Mouse (Mus musculus) heart, adult 2 months (tissue): ENCODE results near the gene Serpina12. TPM values are rescaled to one million over a fixed set of nuclear protein-coding genes. Genes with fewer than 3 reads are reported as not detected.

Experiments used
- DNase-seq, 2 experiments: peaks; one replicate each; pipeline ENCODE4 v3.0.0; 2021
- H3K27ac ChIP-seq: fragments of 200-600 bp; 2 replicates; pipeline ENCODE4 v1.8.1; 2022
- H3K27me3 ChIP-seq: fragments of 200-500 bp; 2 replicates; pipeline ENCODE4 v1.6.1; 2012; ENCODE audit warnings: mild to moderate bottlenecking, low read length, inconsistent platforms, mixed read lengths; ENCODE audit not compliant: control insufficient read depth, insufficient read depth
- H3K36me3 ChIP-seq: fragments of 200-500 bp; 2 replicates; pipeline ENCODE4 v1.6.1; 2012; ENCODE audit warnings: low read length, inconsistent platforms; ENCODE audit not compliant: control insufficient read depth, insufficient read depth
- H3K4me1 ChIP-seq: fragments of 200-500 bp; 2 replicates; pipeline ENCODE4 v1.6.1; 2011; ENCODE audit warnings: low read length; ENCODE audit not compliant: control insufficient read depth, insufficient read depth
- H3K4me3 ChIP-seq: fragments of 200-600 bp; 2 replicates; pipeline ENCODE4 v1.8.1; 2022
- H3K79me2 ChIP-seq: fragments of 200-500 bp; replicated peaks from 2 replicates; pipeline ENCODE4 v1.6.1; 2012; ENCODE audit warnings: mild to moderate bottlenecking, inconsistent platforms, low read length, moderate library complexity, mixed read lengths; ENCODE audit not compliant: control insufficient read depth, insufficient read depth
- H3K9ac ChIP-seq: fragments of 200-500 bp; 2 replicates; pipeline ENCODE4 v1.6.1; 2012; ENCODE audit warnings: low read depth, mild to moderate bottlenecking, control low read depth, inconsistent platforms, low read length, mixed read lengths
- CTCF ChIP-seq: fragments of 200-600 bp; IDR thresholded peaks from 2 replicates; pipeline ENCODE4 v1.8.1; 2022; ENCODE audit warnings: antibody characterized with exemption, mild to moderate bottlenecking, moderate library complexity
- EP300 ChIP-seq: fragments of 200-500 bp; IDR thresholded peaks from 2 replicates; pipeline ENCODE4 v1.6.1; 2011; ENCODE audit warnings: low read depth, low read length, control low read depth; ENCODE audit not compliant: insufficient read depth
- POLR2A ChIP-seq: fragments of 200-500 bp; IDR thresholded peaks from 2 replicates; pipeline ENCODE4 v1.6.1; 2011; ENCODE audit warnings: mild to moderate bottlenecking, low read depth, low read length, control low read depth; ENCODE audit not compliant: insufficient read depth
- WGBS: fragments of 180-500 bp; shearing (Covaris S2); methylation state at CpG from one replicate; pipeline ENCODE4 v1.1.7; 2018; 5-methylcytosine and 5-hydroxymethylcytosine counted together
- intact Hi-C: fragments of 180-260 bp; cut with DNase I; formaldehyde crosslinking; loops from one replicate; pipeline ENCODE4 v1.15.1; 2025
- polyA plus RNA-seq: library from polyadenylated mRNA; depleted of rRNA; stranded (reverse); fragments of >200 nt; gene quantifications from 2 replicates; pipeline ENCODE4 v1.2.3, GENCODE M21; 2012; rRNA removed
- total RNA-seq, 2 experiments: library from RNA; stranded (reverse); gene quantifications; 2 replicates each; pipeline ENCODE4 v1.2.3; 2021

Gene Serpina12
- total and polyA plus RNA-seq, 3 experiments, result not detected

DNA sequence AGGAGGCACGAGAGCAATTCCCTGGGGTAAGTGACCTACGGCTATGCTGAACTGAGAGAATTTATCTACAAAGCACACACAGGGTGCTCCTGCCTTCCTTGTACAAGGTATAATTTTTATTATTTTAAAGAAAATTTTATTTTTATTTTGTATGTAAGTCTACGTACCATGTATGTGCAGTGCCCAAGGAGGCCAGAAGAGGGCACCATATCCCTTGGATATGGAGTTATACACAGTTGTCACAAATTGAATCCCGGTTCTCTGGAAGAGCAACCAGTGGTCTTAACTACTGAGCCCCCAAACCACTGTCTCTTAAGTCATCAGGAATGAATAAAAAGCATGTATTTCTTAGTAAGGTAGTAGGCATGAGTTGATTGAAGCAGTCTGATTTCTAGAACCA is 59.3 kb downstream of the Serpina12 start:
- peak in 1 of 2 experiments; percentile 53 for DNase-seq
- H3K4me1 ChIP-seq, result no peaks in the 10 kb centered on the region
- intact Hi-C loops, result no loop called here
- H3K79me2 ChIP-seq, result no peaks in the 10 kb centered on the region
- H3K4me3 ChIP-seq, result no peak overlapping the region
- whole genome bisulfite sequencing, result 53% methylated on average over 4 of the region's 4 CpGs
- no peaks in the 10 kb centered on the region for H3K36me3 ChIP-seq
- TF ChIP-seq CTCF (peak; percentile 82), EP300 (no peak)
- H3K27me3 ChIP-seq, result no peaks in the 10 kb centered on the region
- no peak overlapping the region for H3K9ac ChIP-seq
- H3K27ac ChIP-seq, result no peak overlapping the region

GRCm38 (mm10) chr12:103981646-103982360 is 62.4 kb downstream of the Serpina12 start:
- Histone ChIP-seq H3K36me3 (no peaks in the 10 kb centered on the region), H3K79me2 (no peaks in the 10 kb centered on the region), H3K27ac (no peak overlapping the region), H3K4me3 (no peak overlapping the region), H3K27me3 (no peaks in the 10 kb centered on the region), H3K4me1 (no peaks in the 10 kb centered on the region), H3K9ac (no peak overlapping the region)
- intact Hi-C loops, result no loop called here
- DNase-seq, result no peak
- TF ChIP-seq EP300 (no peak), CTCF (no peak), POLR2A (no peak)
- WGBS, result 53% methylated on average over 7 of the region's 7 CpGs

Other genes with a start within 250 kb of the Serpina12 start
- gene Serpina1b, start 214.1 kb downstream of the Serpina12 start, total RNA-seq, result under 1 TPM; 0.18 to 0.27 TPM
- 0.23 and 4.2 TPM in 2 replicates for gene Serpina1b, start 214.1 kb downstream of the Serpina12 start, polyA plus RNA-seq
- not detected for gene Serpina1a, start 180.9 kb downstream of the Serpina12 start, total RNA-seq
- 2.4 TPM in 1 of 2 replicates, not detected in the other for gene Serpina1a, start 180.9 kb downstream of the Serpina12 start, polyA plus RNA-seq
- not detected for gene Serpina1c, start 139.6 kb downstream of the Serpina12 start, total RNA-seq
- 0.14 and 4.2 TPM in 2 replicates for gene Serpina1c, start 139.6 kb downstream of the Serpina12 start, polyA plus RNA-seq
- under 1 TPM in 1 of 2 experiments, not detected in 1; 0.27 TPM for gene Serpina1e, start 85.5 kb downstream of the Serpina12 start, total RNA-seq
- 0.23 and 0.35 TPM in 2 replicates for gene Serpina1e, start 85.5 kb downstream of the Serpina12 start, polyA plus RNA-seq
- gene Serpina11, start 54.5 kb downstream of the Serpina12 start, total RNA-seq, result not detected
- not detected in 2 replicates for gene Serpina11, start 54.5 kb downstream of the Serpina12 start, polyA plus RNA-seq
- gene Serpina9, start 30.7 kb downstream of the Serpina12 start, total RNA-seq, result not detected
- gene Serpina9, start 30.7 kb downstream of the Serpina12 start, polyA plus RNA-seq, result 0.62 TPM in 1 of 2 replicates, not detected in the other
- not detected for gene Serpina5, start 56.7 kb upstream of the Serpina12 start, total RNA-seq
- gene Serpina5, start 56.7 kb upstream of the Serpina12 start, polyA plus RNA-seq, result not detected in 2 replicates
- gene Serpina3a, start 68.3 kb upstream of the Serpina12 start, total RNA-seq, result not detected
- gene Serpina3a, start 68.3 kb upstream of the Serpina12 start, polyA plus RNA-seq, result not detected in 2 replicates
- gene Serpina3b, start 83.6 kb upstream of the Serpina12 start, total RNA-seq, result not detected
- gene Serpina3b, start 83.6 kb upstream of the Serpina12 start, polyA plus RNA-seq, result 0.06 TPM in 1 of 2 replicates, not detected in the other
- 1 to 10 TPM in 1 of 2 experiments, under 1 TPM in 1; 0.45 to 1.5 TPM for gene Serpina3c, start 109.4 kb upstream of the Serpina12 start, total RNA-seq
- 0.61 and 1.3 TPM in 2 replicates for gene Serpina3c, start 109.4 kb upstream of the Serpina12 start, polyA plus RNA-seq
- gene Serpina3f, start 170.1 kb upstream of the Serpina12 start, total RNA-seq, result under 1 TPM in 1 of 2 experiments, not detected in 1; 0.26 TPM
- 0.04 TPM in 1 of 2 replicates, not detected in the other for gene Serpina3f, start 170.1 kb upstream of the Serpina12 start, polyA plus RNA-seq
- gene Serpina3g, start 191.8 kb upstream of the Serpina12 start, total RNA-seq, result 1 to 10 TPM; 1.1 to 1.6 TPM
- gene Serpina3g, start 191.8 kb upstream of the Serpina12 start, polyA plus RNA-seq, result 0.59 and 2.0 TPM in 2 replicates
- under 1 TPM in 1 of 2 experiments, not detected in 1; 0.94 TPM for gene Serpina3i, start 218.7 kb upstream of the Serpina12 start, total RNA-seq
- gene Serpina3i, start 218.7 kb upstream of the Serpina12 start, polyA plus RNA-seq, result 0.10 and 0.12 TPM in 2 replicates